Mouse (Mus musculus): ENCODE measurements around the gene Wipf2. TPM values are rescaled to one million over a fixed set of nuclear protein-coding genes. Genes with fewer than 3 reads are reported as not detected.

Wipf2 gene
- total and polyA plus RNA-seq, 2 experiments from 2014 or later: 3.5 to 10.4 TPM

DNA sequence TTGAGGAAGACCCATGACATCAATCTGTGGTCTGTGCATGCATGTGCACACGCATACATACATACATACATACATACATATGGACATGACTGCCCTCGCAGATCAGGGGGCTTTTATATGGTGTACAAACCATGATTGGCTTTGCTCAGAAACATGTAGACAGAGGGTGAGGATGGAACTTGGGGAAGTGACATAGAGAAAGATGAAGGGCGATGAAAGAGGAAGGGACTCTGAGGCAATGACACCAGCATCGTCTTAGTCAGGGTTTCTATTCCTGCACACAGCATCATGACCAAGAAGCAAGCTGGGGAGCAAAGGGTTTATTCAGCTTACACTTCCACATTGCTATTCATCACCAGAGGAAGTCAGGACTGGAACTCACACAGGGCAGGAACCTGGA, 25.6 kb downstream of the Wipf2 start:
- no peaks in the 10 kb centered on the region for H3K4me1 ChIP-seq (ENCODE audit: insufficient read depth, low read length)
- H3K36me3 ChIP-seq (ENCODE audit: insufficient read depth, low read length): peaks cover 75% of the 10 kb centered on the region
- H3K4me3 ChIP-seq (ENCODE audit: low read length): no peak overlapping the region
- 96% methylated on average over 4 of the region's 4 CpGs for WGBS
- TF ChIP-seq CTCF (IDR thresholded peaks at IDR 0.05; ENCODE audit: low read depth): no peak
- H3K9ac ChIP-seq (replicated peaks; ENCODE audit: low read length): no peak overlapping the region
- H3K27ac ChIP-seq: no peak overlapping the region
- H3K27me3 ChIP-seq (ENCODE audit: insufficient read depth, low read length): no peaks in the 10 kb centered on the region
- no peak overlapping the region for H3K4me2 ChIP-seq (ENCODE audit: low read depth, low read length)
- DNase-seq (ENCODE audit: low spot score): no peak
- no peak for ATAC-seq
- H3K9me3 ChIP-seq (ENCODE audit: low read length): no peaks in the 10 kb centered on the region

- no peak for TF ChIP-seq CTCF (IDR thresholded peaks at IDR 0.05; ENCODE audit: low read depth)
- Histone ChIP-seq H3K9me3 (ENCODE audit: low read length) (no peaks in the 10 kb centered on the region), H3K36me3 (ENCODE audit: insufficient read depth, low read length) (peaks cover 75% of the 10 kb centered on the region), H3K4me1 (ENCODE audit: insufficient read depth, low read length) (no peaks in the 10 kb centered on the region), H3K27me3 (ENCODE audit: insufficient read depth, low read length) (no peaks in the 10 kb centered on the region), H3K4me2 (ENCODE audit: low read depth, low read length) (no peak overlapping the region), H3K4me3 (ENCODE audit: low read length) (no peak overlapping the region), H3K9ac (replicated peaks; ENCODE audit: low read length) (no peak overlapping the region), H3K27ac (no peak overlapping the region)
- ATAC-seq (no peak), DNase-seq (ENCODE audit: low spot score) (no peak)
- WGBS: 86% methylated on average over 5 of the region's 5 CpGs
These were observed 26.5 kb downstream of the Wipf2 start for GRCm38 (mm10) chr11:98889977-98890376.

DNA sequence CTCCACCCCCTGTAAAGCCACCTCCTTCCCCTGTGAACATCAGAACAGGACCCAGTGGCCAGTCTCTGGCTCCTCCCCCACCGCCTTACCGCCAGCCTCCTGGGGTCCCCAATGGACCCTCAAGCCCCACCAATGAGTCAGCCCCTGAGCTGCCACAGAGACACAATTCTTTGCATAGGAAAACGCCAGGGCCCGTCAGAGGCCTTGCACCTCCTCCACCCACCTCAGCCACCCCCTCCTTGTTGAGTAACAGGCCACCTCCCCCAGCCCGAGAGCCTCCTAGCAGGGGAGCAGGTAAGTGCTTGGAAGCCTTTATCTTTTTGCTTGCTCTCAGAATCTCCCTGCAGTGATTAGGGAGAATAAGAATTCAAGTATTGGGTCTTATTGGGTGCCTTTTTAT, 29.0 kb downstream of the Wipf2 start:
- Histone ChIP-seq H3K27ac (no peak overlapping the region), H3K9me3 (ENCODE audit: low read length) (no peaks in the 10 kb centered on the region), H3K36me3 (ENCODE audit: insufficient read depth, low read length) (peaks cover 75% of the 10 kb centered on the region), H3K4me3 (ENCODE audit: low read length) (no peak overlapping the region), H3K4me1 (ENCODE audit: insufficient read depth, low read length) (no peaks in the 10 kb centered on the region), H3K4me2 (ENCODE audit: low read depth, low read length) (no peak overlapping the region), H3K27me3 (ENCODE audit: insufficient read depth, low read length) (no peaks in the 10 kb centered on the region), H3K9ac (replicated peaks; ENCODE audit: low read length) (no peak overlapping the region)
- DNase-seq (ENCODE audit: low spot score) (no peak), ATAC-seq (no peak)
- no peak for TF ChIP-seq CTCF (IDR thresholded peaks at IDR 0.05; ENCODE audit: low read depth)
- WGBS: 49% methylated on average over 5 of the region's 5 CpGs

DNA sequence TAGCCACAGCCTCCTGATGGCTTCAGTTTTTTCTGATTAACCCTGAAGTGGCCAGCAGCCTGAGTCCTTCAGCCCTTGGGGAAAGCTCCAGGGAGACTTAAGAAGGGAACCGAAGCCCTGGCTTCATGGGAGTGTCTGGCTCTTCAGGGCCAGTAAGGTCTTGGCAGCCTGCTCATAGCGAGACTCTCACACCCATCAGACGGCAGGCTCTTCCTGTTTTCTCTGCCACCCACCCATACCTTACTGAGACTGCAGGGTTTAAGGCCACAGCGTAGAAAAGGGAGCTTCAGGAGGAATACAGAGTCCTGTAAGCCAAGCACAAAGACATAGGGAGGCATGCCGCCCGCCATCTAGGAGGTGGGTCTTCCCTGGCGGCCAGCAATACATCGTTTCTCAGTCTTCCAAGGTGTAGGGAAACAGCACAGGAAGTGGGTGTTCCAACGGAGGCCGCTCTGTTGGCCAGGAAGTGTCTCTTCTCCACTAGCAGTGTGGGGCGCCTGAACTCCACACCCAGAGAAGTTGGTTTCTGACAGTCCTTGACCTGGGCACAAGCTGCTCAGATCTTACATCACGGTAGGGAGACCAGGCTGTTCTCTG, 37.2 kb downstream of the Wipf2 start:
- Histone ChIP-seq H3K36me3 (ENCODE audit: insufficient read depth, low read length) (peaks cover 54% of the 10 kb centered on the region), H3K9ac (replicated peaks; ENCODE audit: low read length) (no peak overlapping the region), H3K4me2 (ENCODE audit: low read depth, low read length) (no peak overlapping the region), H3K4me1 (ENCODE audit: insufficient read depth, low read length) (no peaks in the 10 kb centered on the region), H3K27ac (no peak overlapping the region), H3K9me3 (ENCODE audit: low read length) (no peaks in the 10 kb centered on the region), H3K27me3 (ENCODE audit: insufficient read depth, low read length) (no peaks in the 10 kb centered on the region), H3K4me3 (ENCODE audit: low read length) (no peak overlapping the region)
- 91% methylated on average over 12 of the region's 12 CpGs for WGBS
- DNase-seq (ENCODE audit: low spot score): no peak
- TF ChIP-seq CTCF (IDR thresholded peaks at IDR 0.05; ENCODE audit: low read depth): no peak
- no peak for ATAC-seq

DNA sequence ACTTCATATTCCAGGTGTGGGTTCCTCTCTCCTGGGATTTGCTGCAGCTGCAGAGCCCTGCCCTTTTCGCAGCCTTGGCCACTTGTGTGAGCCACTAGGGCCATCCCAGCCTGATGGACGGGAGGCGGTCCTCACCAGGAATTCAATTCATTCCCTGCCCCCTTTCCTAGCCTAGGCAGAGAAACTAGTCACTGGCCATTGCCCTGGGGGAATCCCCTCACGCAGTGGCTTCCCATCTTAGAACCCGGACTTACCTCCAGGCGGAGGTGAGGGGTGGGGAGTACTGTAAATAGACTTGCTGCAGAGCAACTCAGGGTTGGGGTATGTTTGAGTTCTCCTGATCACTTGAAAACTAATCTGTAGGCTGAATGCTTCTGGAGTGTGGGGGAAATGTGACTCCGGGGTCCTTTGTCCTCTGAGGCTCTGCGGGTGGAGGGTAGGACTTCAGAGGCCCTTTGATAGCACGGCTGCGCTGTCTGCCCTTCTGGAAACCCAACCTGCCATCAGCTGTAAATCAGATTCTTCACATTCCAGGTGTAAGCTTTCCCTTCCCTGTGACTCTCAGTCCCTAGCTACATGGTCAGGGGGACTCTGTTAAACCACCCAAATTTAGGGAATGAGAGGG, 39.3 kb downstream of the Wipf2 start:
- Histone ChIP-seq H3K36me3 (ENCODE audit: insufficient read depth, low read length) (peaks cover 36% of the 10 kb centered on the region), H3K4me3 (ENCODE audit: low read length) (no peak overlapping the region), H3K9ac (replicated peaks; ENCODE audit: low read length) (no peak overlapping the region), H3K27me3 (ENCODE audit: insufficient read depth, low read length) (no peaks in the 10 kb centered on the region), H3K27ac (no peak overlapping the region), H3K9me3 (ENCODE audit: low read length) (no peaks in the 10 kb centered on the region), H3K4me2 (ENCODE audit: low read depth, low read length) (no peak overlapping the region), H3K4me1 (ENCODE audit: insufficient read depth, low read length) (no peaks in the 10 kb centered on the region)
- ATAC-seq (no peak), DNase-seq (ENCODE audit: low spot score) (no peak)
- WGBS: 26% methylated on average over 10 of the region's 10 CpGs
- TF ChIP-seq CTCF (IDR thresholded peaks at IDR 0.05; ENCODE audit: low read depth): no peak

GRCm38 (mm10) chr11:98904577-98904976, 41.1 kb downstream of the Wipf2 start:
- Histone ChIP-seq H3K4me1 (ENCODE audit: insufficient read depth, low read length) (peaks cover 6% of the 10 kb centered on the region; the same call in 1 of the 2 replicates), H3K9ac (replicated peaks; ENCODE audit: low read length) (no peak overlapping the region), H3K4me3 (ENCODE audit: low read length) (no peak overlapping the region), H3K36me3 (ENCODE audit: insufficient read depth, low read length) (peaks cover 25% of the 10 kb centered on the region), H3K4me2 (ENCODE audit: low read depth, low read length) (no peak overlapping the region), H3K9me3 (ENCODE audit: low read length) (no peaks in the 10 kb centered on the region), H3K27me3 (ENCODE audit: insufficient read depth, low read length) (no peaks in the 10 kb centered on the region), H3K27ac (no peak overlapping the region)
- no peak for TF ChIP-seq CTCF (IDR thresholded peaks at IDR 0.05; ENCODE audit: low read depth)
- WGBS: 83% methylated on average over 2 of the region's 2 CpGs
- DNase-seq (ENCODE audit: low spot score): no peak
- ATAC-seq: no peak

GRCm38 (mm10) chr11:98905033-98905432, 41.6 kb downstream of the Wipf2 start:
- peaks cover 6% of the 10 kb centered on the region; the same call in 1 of the 2 replicates for H3K4me1 ChIP-seq (ENCODE audit: insufficient read depth, low read length)
- no peak overlapping the region for H3K4me3 ChIP-seq (ENCODE audit: low read length)
- no peak for ATAC-seq
- H3K4me2 ChIP-seq (ENCODE audit: low read depth, low read length): no peak overlapping the region
- no peak overlapping the region for H3K27ac ChIP-seq
- no peak for DNase-seq (ENCODE audit: low spot score)
- no peaks in the 10 kb centered on the region for H3K27me3 ChIP-seq (ENCODE audit: insufficient read depth, low read length)
- WGBS: 94% methylated on average over 7 of the region's 7 CpGs
- no peak overlapping the region for H3K9ac ChIP-seq (replicated peaks; ENCODE audit: low read length)
- TF ChIP-seq CTCF (IDR thresholded peaks at IDR 0.05; ENCODE audit: low read depth): no peak
- peaks cover 21% of the 10 kb centered on the region; the same call in 1 of the 2 replicates for H3K36me3 ChIP-seq (ENCODE audit: insufficient read depth, low read length)
- H3K9me3 ChIP-seq (ENCODE audit: low read length): no peaks in the 10 kb centered on the region
